Mouse (Mus musculus) left cerebral cortex, adult 2 months (tissue): Measurements from ENCODE around the gene Vpreb3. TPM values are rescaled to one million over a fixed set of nuclear protein-coding genes. Genes with fewer than 3 reads are reported as not detected.
"Not testable (repeated sequence)": the region's sequence is repeated elsewhere in the genome, so short reads cannot be mapped to it uniquely, and the experiment has no call there.

Source experiments
- DNase-seq, 2 experiments: peaks; one replicate each; pipeline ENCODE4 v3.0.0; 2021 to 2022; ENCODE audit warnings: low spot score in 2 of 2, mixed read lengths in 1 of 2; ENCODE audit errors: extremely low spot score in 1 of 2
- H3K27ac ChIP-seq: fragments of 200-600 bp; 2 replicates; pipeline ENCODE4 v1.8.1; 2022
- H3K4me3 ChIP-seq: fragments of 200-600 bp; 2 replicates; pipeline ENCODE4 v1.8.1; 2022
- CTCF ChIP-seq: fragments of 200-600 bp; IDR thresholded peaks from 2 replicates; pipeline ENCODE4 v1.8.1; 2022; ENCODE audit warnings: antibody characterized with exemption, mild to moderate bottlenecking, moderate library complexity
- intact Hi-C: fragments of 180-260 bp; cut with DNase I; formaldehyde crosslinking; loops from one replicate; pipeline ENCODE4 v1.15.1; 2025
- total RNA-seq, 2 experiments: library from RNA; stranded (reverse); gene quantifications; 2 replicates each; pipeline ENCODE4 v1.2.3; 2021

Vpreb3 gene
- total RNA-seq, 2 experiments from 2014 or later, result not detected

DNA sequence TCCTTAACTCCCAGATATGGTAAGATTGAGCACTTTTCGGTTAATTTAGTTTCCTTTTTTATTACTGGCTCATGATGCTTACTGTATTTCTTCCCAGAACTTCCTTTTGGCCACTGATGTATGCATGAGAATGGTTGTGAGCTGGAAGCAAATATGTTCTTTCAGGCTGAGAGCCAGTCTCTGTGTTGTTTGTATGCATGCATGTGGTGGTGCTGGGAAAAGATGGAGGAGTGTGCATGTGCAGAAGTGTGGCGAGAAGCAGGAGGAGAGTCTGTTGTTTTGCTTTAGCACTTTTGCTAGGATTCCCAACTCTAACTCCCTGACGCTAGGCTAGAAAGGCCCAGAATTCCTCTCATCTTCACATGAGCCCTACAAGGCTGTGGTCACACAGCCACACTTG, 36.6 kb downstream of the Vpreb3 start:
- intact Hi-C loops, result loop anchor here (10.0 kb wide), 1 partner anchor 225 kb away; no protein-coding TSS in a partner anchor
- Histone ChIP-seq H3K27ac (no peak overlapping the region), H3K4me3 (no peak overlapping the region)
- no peak for TF ChIP-seq CTCF
- no peak for DNase-seq

GRCm38 (mm10) chr10:75990430-75991042, 47.7 kb downstream of the Vpreb3 start:
- Histone ChIP-seq H3K27ac (no peak overlapping the region), H3K4me3 (no peak overlapping the region)
- DNase-seq, result no peak
- intact Hi-C loops, result no loop called here
- TF ChIP-seq CTCF, result no peak

DNA sequence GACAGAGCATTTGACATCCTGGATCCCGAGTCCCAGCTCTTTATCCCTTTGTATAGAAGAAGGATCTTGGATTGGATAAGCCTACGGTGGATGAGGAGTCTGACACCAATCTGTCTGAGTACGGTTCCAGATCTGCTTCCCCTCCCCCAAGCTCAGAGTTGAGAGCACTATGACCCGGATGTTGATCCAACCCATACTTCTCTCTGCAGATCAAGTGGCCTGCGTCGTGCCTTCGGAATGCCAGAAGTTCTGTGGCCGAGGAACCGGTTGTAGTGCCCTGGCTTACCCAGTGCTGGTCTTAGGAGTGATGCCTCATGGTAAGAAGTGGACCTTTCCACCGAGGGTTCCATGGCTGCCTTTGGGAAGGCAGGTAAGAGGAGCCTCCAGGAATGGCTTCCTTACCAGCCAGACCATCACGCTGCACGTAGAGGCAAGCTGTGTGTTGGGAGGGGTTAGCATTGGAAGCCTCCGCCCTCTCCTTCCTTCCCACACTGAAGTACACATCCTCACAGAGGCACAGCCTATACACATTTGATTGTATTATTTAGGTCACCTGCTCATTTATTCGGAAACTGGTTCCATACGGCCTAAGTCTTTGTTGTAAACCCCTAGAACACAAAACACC, 50.9 kb downstream of the Vpreb3 start:
- DNase-seq, result no peak
- no peak overlapping the region for H3K27ac ChIP-seq
- H3K4me3 ChIP-seq, result no peak overlapping the region
- intact Hi-C loops, result no loop called here
- no peak for TF ChIP-seq CTCF

GRCm38 (mm10) chr10:75994531-75995210, 51.8 kb downstream of the Vpreb3 start:
- intact Hi-C loops, H3K27ac ChIP-seq, DNase-seq, H3K4me3 ChIP-seq: not testable (repeated sequence)

- no peak for TF ChIP-seq CTCF
- intact Hi-C loops, result no loop called here
- Histone ChIP-seq H3K4me3 (no peak overlapping the region), H3K27ac (no peak overlapping the region)
- no peak for DNase-seq
Observed at GRCm38 (mm10) chr10:75995463-75995862, 52.6 kb downstream of the Vpreb3 start.

DNA sequence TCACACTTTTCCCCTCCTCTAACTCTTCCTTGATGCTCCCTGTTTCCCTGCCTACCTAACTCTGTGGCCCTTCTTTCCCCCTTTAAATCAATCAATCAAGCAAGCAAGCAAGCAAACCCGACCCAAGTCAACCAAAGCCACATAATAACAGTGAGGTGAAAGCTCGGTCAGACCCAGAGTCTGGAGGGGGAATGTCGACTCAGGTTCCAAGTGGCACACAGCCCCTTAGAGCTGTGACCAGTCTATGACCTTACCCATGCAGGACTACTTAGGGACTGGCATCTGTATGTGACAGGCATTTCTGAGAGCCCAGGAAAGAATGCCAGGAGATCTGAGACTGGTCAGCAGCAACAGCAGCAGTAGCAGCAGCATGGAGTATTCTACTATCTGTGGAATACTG, 53.5 kb downstream of the Vpreb3 start:
- intact Hi-C loops, result no loop called here
- H3K27ac ChIP-seq, result no peak overlapping the region
- no peak overlapping the region for H3K4me3 ChIP-seq

More for the DNA sequence above, 53.5 kb downstream of the Vpreb3 start:
- no peak for DNase-seq
- no peak for TF ChIP-seq CTCF

Other genes with a start within 250 kb of the Vpreb3 start
- 10 to 100 TPM; 78.0 to 79.3 TPM for gene Cabin1, start 178.7 kb upstream of the Vpreb3 start, total RNA-seq
- gene Ddt, start 169.6 kb upstream of the Vpreb3 start, total RNA-seq, result 10 to 100 TPM; 43.3 to 49.3 TPM
- gene Gm20441, start 162.1 kb upstream of the Vpreb3 start, total RNA-seq, result not detected
- 1 to 10 TPM; 1.7 to 2.8 TPM for gene Gstt3, start 161.6 kb upstream of the Vpreb3 start, total RNA-seq
- gene Gstt1, start 144.5 kb upstream of the Vpreb3 start, total RNA-seq, result 10 to 100 TPM; 11.0 to 12.2 TPM
- gene Gstt4, start 120.5 kb upstream of the Vpreb3 start, total RNA-seq, result not detected
- gene Gstt2, start 105.6 kb upstream of the Vpreb3 start, total RNA-seq, result 1 to 10 TPM; 4.6 to 4.8 TPM
- 100 to 1,000 TPM; 475 to 526 TPM for gene Mif, start 82.8 kb upstream of the Vpreb3 start, total RNA-seq
- 1 to 10 TPM; 3.0 to 3.5 TPM for gene Derl3, start 49.6 kb upstream of the Vpreb3 start, total RNA-seq
- 10 to 100 TPM; 75.8 to 78.2 TPM for gene Smarcb1, start 21.4 kb upstream of the Vpreb3 start, total RNA-seq
- 100 to 1,000 TPM; 364 to 413 TPM for gene Chchd10, start 9.9 kb upstream of the Vpreb3 start, total RNA-seq
- 1 to 10 TPM; 1.3 TPM for gene Mmp11, start 6.6 kb upstream of the Vpreb3 start, total RNA-seq
- under 1 TPM in 1 of 2 experiments, not detected in 1; 0.51 TPM for gene Gm867, start 2.4 kb upstream of the Vpreb3 start, total RNA-seq
- gene Gm5134, start 11.5 kb downstream of the Vpreb3 start, total RNA-seq, result not detected
- gene Zfp280b, start 89.6 kb downstream of the Vpreb3 start, total RNA-seq, result 10 to 100 TPM; 15.0 to 15.8 TPM
- not detected for gene Slc5a4b, start 167.9 kb downstream of the Vpreb3 start, total RNA-seq
- not detected for gene Slc5a4a, start 204.4 kb downstream of the Vpreb3 start, total RNA-seq